Mouse (Mus musculus) heart, embryonic 11.5 days (tissue): ENCODE measurements around the gene Eif4a1. TPM values are rescaled to one million over a fixed set of nuclear protein-coding genes. Genes with fewer than 3 reads are reported as not detected.

Experiments used
- ATAC-seq: fragments of 200-750 bp; cut with Nextera tagmentation; replicated peaks from 2 replicates; pipeline ENCODE4 v1.8.0; 2017; ENCODE audit warnings: moderate library complexity; ENCODE audit not compliant: insufficient number of reproducible peaks, low FRiP score, low TSS enrichment
- H3K27ac ChIP-seq: fragments of 300-500 bp; sonication (generic); 2 replicates; pipeline ENCODE4 v1.5.1; 2014; ENCODE audit warnings: mild to moderate bottlenecking, low read depth, low read length
- H3K27me3 ChIP-seq: fragments of 300-500 bp; sonication (generic); 2 replicates; pipeline ENCODE4 v1.6.1; 2014; ENCODE audit warnings: mild to moderate bottlenecking, low read length, mixed read lengths; ENCODE audit not compliant: control insufficient read depth, insufficient read depth
- H3K36me3 ChIP-seq: fragments of 300-500 bp; sonication (generic); 2 replicates; pipeline ENCODE4 v1.6.1; 2014; ENCODE audit warnings: mild to moderate bottlenecking, low read length, moderate library complexity, mixed read lengths; ENCODE audit not compliant: control insufficient read depth, insufficient read depth
- H3K4me1 ChIP-seq: fragments of 300-500 bp; sonication (generic); 2 replicates; pipeline ENCODE4 v1.6.1; 2014; ENCODE audit warnings: low read length; ENCODE audit not compliant: control insufficient read depth, insufficient read depth
- H3K4me2 ChIP-seq: fragments of 300-500 bp; sonication (generic); 2 replicates; pipeline ENCODE4 v1.6.1; 2014; ENCODE audit warnings: mild to moderate bottlenecking, moderate library complexity
- H3K4me3 ChIP-seq: fragments of 300-500 bp; sonication (generic); 2 replicates; pipeline ENCODE4 v1.5.1; 2014; ENCODE audit warnings: low read depth, low read length
- H3K9ac ChIP-seq: fragments of 300-500 bp; sonication (generic); 2 replicates; pipeline ENCODE4 v1.6.1; 2014; ENCODE audit warnings: mild to moderate bottlenecking, low read depth, low read length, moderate library complexity
- H3K9me3 ChIP-seq: fragments of 300-500 bp; sonication (generic); replicated peaks from 2 replicates; pipeline ENCODE4 v1.6.1; 2016; ENCODE audit warnings: low read length; ENCODE audit not compliant: control insufficient read depth
- WGBS: fragments of 180-500 bp; shearing (Covaris S2); extraction: QIAGEN DNeasy Blood & Tissue Kit; methylation state at CpG from one replicate; pipeline ENCODE4 v1.1.7; 2014; ENCODE audit not compliant: insufficient replicate concordance; 5-methylcytosine and 5-hydroxymethylcytosine counted together
- polyA plus RNA-seq: library from polyadenylated mRNA; unstranded; fragments of >200 nt; fragmentation: Nextera tagmentation; extraction: Ambion mirVana; gene quantifications from 2 replicates; pipeline ENCODE4 v1.2.1, GENCODE M21; 2014

Gene Eif4a1
- polyA plus RNA-seq, 1 experiment from 2014 or later = 592 TPM

DNA sequence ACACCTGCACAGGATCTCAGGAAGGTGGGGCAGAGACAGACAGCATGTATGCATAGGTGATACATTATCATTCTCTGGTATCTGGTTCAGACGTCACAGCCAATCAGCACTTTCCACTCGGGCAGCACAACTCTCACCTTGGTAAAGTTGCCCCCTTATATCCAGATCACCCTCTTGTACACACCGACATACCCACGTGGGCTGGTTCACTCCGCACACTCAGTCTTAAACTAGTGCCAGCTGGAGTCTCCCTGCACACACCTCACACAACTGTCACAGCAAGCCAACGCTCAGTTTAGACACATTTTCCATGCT lies 22.8 kb upstream of the Eif4a1 start:
- Histone ChIP-seq H3K27ac (peak overlapping the region; percentile 64), H3K4me1 (peaks cover 18% of the 10 kb centered on the region), H3K9me3 (no peaks in the 10 kb centered on the region), H3K36me3 (no peaks in the 10 kb centered on the region), H3K9ac (peak overlapping the region; percentile 85; the same call in 1 of the 2 replicates), H3K4me3 (peak overlapping the region; percentile 62), H3K4me2 (peak overlapping the region; percentile 83), H3K27me3 (no peaks in the 10 kb centered on the region)
- ATAC-seq = no peak
- 25% methylated on average over 6 of the region's 6 CpGs for WGBS

DNA sequence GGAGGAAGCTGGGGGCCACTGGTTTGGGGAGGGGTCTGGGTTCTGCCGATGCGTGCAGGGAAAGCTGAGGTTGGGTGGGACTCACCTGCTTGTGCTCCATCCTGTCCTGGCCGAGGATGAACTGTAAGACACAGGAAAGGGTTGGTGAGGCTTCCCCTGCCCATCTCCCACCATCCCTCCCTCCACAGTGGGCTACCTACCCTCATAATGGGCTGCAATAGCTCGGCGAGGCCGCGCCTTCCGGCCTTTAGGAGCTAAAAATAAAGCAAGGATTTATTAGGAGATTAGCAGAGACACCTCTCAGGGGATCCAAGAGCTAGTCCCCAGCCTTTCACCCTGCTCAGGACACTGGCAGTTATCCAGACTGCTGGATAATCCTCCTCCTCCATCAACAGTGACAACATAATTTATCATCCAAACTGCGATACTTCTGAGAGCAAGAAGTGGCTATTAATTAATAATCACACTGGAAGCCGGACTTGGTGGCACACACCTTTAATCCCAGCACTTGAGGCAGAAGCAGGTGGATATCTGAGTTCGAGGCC lies 21.3 kb upstream of the Eif4a1 start:
- no peak for ATAC-seq
- Histone ChIP-seq H3K27ac (no peak overlapping the region), H3K36me3 (no peaks in the 10 kb centered on the region), H3K4me1 (peaks cover 12% of the 10 kb centered on the region), H3K4me3 (no peak overlapping the region), H3K9me3 (no peaks in the 10 kb centered on the region), H3K9ac (no peak overlapping the region), H3K27me3 (no peaks in the 10 kb centered on the region), H3K4me2 (no peak overlapping the region)
- WGBS = 55% methylated on average over 11 of the region's 11 CpGs

DNA sequence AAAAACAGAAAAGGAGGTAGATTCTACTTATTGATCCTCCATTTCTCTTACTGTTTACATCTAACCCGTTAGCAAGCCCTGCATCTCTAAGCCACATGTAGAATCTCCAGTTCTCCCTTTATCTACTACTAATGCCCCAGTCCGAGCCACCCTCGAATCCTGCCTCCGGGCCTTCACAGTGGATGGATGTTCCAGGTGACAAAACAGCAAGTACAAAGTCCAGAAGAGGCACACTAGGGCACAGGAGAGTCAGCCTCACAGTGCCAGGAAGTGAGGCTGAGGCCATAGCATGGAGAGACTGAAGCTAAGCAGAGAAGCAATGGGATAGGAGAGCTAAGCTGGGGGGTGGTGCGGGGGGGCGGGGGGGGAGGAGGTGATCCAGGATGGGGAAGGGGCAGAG lies 20.6 kb upstream of the Eif4a1 start:
- H3K9ac ChIP-seq = no peak overlapping the region
- no peak overlapping the region for H3K27ac ChIP-seq
- no peak overlapping the region for H3K4me3 ChIP-seq
- no peaks in the 10 kb centered on the region for H3K9me3 ChIP-seq
- 80% methylated on average over 6 of the region's 6 CpGs for WGBS
- no peak for ATAC-seq
- H3K36me3 ChIP-seq = no peaks in the 10 kb centered on the region
- no peak overlapping the region for H3K4me2 ChIP-seq
- H3K4me1 ChIP-seq = peaks cover 12% of the 10 kb centered on the region
- H3K27me3 ChIP-seq = no peaks in the 10 kb centered on the region

DNA sequence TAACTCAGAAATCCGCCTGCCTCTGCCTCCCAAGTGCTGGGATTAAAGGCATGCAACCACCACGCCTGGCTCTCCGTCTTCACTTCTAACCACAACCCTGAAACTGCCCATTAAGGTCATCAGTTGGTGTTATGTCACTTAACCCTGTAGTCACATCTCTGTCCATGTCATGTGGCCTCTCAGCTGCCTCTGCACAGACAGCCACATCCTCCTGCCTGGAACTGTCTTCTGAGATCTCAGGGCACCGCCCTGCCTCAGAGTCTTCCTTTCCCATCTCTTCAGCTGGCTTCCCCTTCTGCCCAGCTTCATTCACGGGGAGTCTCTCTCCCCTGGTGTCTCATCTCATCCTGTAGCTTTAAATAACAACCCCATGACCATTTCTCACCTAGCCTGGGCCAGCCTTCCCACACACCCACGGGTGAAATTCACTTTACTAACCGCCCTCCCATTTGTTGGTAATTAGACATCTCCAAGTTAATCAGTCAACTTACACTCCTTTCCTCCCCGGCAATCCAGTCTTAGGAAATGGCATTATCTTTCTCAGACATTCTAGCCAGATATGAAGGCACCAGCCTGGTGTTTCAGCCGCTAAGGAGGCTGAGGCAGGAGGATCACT lies 20.1 kb upstream of the Eif4a1 start:
- peaks cover 12% of the 10 kb centered on the region for H3K4me1 ChIP-seq
- 70% methylated on average over 9 of the region's 9 CpGs for WGBS
- H3K27me3 ChIP-seq = no peaks in the 10 kb centered on the region
- H3K4me2 ChIP-seq = no peak overlapping the region
- ATAC-seq = no peak
- no peaks in the 10 kb centered on the region for H3K36me3 ChIP-seq
- H3K9me3 ChIP-seq = no peaks in the 10 kb centered on the region
- H3K4me3 ChIP-seq = no peak overlapping the region
- H3K27ac ChIP-seq = no peak overlapping the region
- no peak overlapping the region for H3K9ac ChIP-seq

DNA sequence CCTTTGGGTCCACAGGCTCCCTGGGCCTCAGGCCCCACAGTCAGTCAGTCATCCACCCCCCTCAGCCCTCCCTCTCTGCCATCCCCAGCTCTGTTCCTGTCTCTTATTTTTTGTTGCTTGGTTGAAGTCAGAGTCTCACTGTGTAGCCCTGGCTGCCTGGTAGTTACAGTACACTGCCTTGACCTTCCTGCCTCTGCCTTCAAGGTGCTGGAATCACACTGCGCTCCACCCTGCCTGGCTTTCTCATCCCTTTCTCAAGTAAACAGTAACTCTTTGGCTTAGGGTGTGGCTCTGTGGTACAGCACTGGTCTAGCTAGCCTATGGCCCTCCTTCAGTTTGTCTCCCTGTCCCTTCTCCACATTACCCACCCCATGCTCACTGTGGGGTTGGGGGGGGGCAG lies 17.7 kb upstream of the Eif4a1 start:
- Histone ChIP-seq H3K27ac (no peak overlapping the region), H3K9me3 (no peaks in the 10 kb centered on the region), H3K4me3 (no peak overlapping the region), H3K4me1 (peaks cover 4% of the 10 kb centered on the region; the same call in 1 of the 2 replicates), H3K4me2 (no peak overlapping the region), H3K36me3 (no peaks in the 10 kb centered on the region), H3K27me3 (no peaks in the 10 kb centered on the region; the same call in 1 of the 2 replicates), H3K9ac (no peak overlapping the region)
- WGBS = 88% methylated on average over 1 of the region's 1 CpGs
- no peak for ATAC-seq

DNA sequence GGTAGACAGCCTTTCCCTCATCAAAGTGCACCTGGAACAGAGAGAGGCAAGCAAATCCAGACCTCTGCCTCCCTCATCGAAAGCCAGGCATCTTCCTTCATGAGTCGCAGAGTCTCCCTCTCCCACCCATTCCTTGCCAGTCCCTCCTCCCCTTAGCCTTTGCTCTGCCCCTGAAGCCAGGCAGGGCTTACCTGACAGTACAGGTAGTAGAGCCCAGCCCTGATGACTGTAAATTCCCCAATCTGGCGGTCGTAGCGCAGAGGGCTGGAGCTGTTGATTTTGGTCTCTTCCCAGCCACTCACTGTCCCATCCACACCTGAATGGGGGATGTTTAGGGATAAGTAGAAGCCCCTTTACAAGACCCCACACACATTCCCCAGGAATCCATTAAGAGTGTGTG lies 14.8 kb upstream of the Eif4a1 start:
- Histone ChIP-seq H3K9ac (no peak overlapping the region), H3K4me2 (no peak overlapping the region), H3K9me3 (no peaks in the 10 kb centered on the region), H3K4me3 (no peak overlapping the region), H3K27me3 (no peaks in the 10 kb centered on the region; the same call in 1 of the 2 replicates), H3K36me3 (no peaks in the 10 kb centered on the region), H3K4me1 (0 out of 2 replicates have a peak, but pooled peaks cover 5% of the 10 kb centered on the region), H3K27ac (no peak overlapping the region)
- WGBS = 44% methylated on average over 5 of the region's 5 CpGs
- ATAC-seq = no peak

DNA sequence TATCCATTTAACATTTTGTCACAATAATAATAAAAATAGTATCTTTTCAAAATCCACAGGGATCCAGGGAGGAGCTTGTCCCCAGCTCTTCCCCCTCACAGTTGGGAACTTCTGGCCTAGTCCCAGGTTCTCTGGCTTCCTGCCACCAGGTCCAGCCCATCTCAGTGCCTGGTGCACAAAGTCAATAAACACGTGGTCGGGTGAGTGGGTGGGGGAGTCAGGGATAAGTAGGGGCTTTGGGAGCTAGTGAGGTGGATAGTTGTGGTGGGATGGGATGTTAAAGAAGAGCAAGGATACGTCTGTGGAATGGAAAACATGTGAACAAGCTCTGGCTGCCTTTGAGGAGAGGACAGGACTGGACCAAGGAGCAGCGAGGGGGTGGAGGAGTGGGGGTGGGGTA lies 14.2 kb upstream of the Eif4a1 start:
- Histone ChIP-seq H3K4me1 (0 out of 2 replicates have a peak, but pooled peaks cover 5% of the 10 kb centered on the region), H3K4me2 (peak overlapping the region; percentile 9; the same call in 1 of the 2 replicates), H3K9ac (0 out of 2 replicates have a peak overlapping the region, but pooled peaks have one; percentile 39), H3K27me3 (no peaks in the 10 kb centered on the region; the same call in 1 of the 2 replicates), H3K27ac (no peak overlapping the region), H3K9me3 (no peaks in the 10 kb centered on the region), H3K36me3 (no peaks in the 10 kb centered on the region), H3K4me3 (no peak overlapping the region)
- no peak for ATAC-seq
- 13% methylated on average over 4 of the region's 4 CpGs for WGBS

DNA sequence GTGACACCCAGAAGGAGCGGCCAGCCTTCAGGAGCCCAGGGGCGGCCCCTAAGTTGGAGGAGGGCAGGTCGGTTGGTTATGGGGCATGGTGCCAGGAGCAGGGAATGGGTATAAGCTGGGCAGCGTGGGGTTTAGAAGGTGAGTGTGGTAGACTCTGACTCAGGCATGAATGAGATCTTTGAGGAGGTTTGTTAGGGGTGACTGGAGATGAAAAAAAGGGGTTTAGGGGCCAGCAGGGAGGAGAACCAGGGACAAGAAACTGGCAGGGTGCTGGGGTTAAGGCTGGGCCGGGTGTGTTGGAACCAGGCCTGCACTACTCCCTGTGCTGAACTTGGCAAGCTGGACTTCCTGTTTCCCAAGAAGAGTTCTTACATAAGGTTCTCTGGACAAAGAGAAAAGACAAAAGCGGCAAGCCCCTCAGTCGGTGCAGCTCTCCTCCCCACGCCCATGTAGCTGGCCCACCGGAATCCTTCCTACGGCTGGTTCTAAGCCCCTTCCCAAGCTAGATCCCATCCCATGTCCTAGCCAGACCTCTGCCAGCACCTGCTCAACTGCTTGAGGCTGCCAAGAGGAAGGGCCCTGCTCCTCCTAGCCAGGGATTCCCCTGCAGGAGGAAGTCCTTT lies 13.4 kb upstream of the Eif4a1 start, which contains the start of gene Tnfsf13:
Gene Tnfsf13 (minus strand): TSS at position 259 of the 623 bp plus-strand sequence.
- 72% methylated on average over 10 of the region's 10 CpGs for WGBS
- Histone ChIP-seq H3K4me3 (no peak within 1 kb of the TSS), H3K27me3 (no peaks in the 10 kb centered on the region; the same call in 1 of the 2 replicates), H3K9me3 (no peaks in the 10 kb centered on the region), H3K9ac (0 out of 2 replicates have a peak within 1 kb of the TSS, but pooled peaks have one; percentile 39), H3K27ac (peak within 1 kb of the TSS; percentile 59), H3K36me3 (no peaks in the 10 kb centered on the region), H3K4me2 (peak within 1 kb of the TSS; percentile 9; the same call in 1 of the 2 replicates), H3K4me1 (peaks cover 9% of the 10 kb centered on the region)
- ATAC-seq = no peak
